Mouse (Mus musculus) cerebellum, adult 2 months (tissue): ENCODE measurements around the gene Vangl1. TPM values are rescaled to one million over a fixed set of nuclear protein-coding genes. Genes with fewer than 3 reads are reported as not detected.

Experiments used
- DNase-seq, 2 experiments: peaks; one replicate each; pipeline ENCODE4 v3.0.0; 2021
- H3K27ac ChIP-seq: fragments of 200-500 bp; 2 replicates; pipeline ENCODE4 v1.5.1; 2012; ENCODE audit warnings: low read length, control low read depth, inconsistent platforms; ENCODE audit not compliant: insufficient read depth
- H3K27me3 ChIP-seq: fragments of 200-500 bp; 2 replicates; pipeline ENCODE4 v1.6.1; 2012; ENCODE audit warnings: inconsistent platforms, mild to moderate bottlenecking, low read length, moderate library complexity; ENCODE audit not compliant: control insufficient read depth, insufficient read depth
- H3K4me1 ChIP-seq: fragments of 200-500 bp; 2 replicates; pipeline ENCODE4 v1.6.1; 2011; ENCODE audit warnings: low read length; ENCODE audit not compliant: control insufficient read depth, insufficient read depth
- H3K4me3 ChIP-seq: fragments of 200-500 bp; replicated peaks from 2 replicates; pipeline ENCODE3; 2011; ENCODE audit warnings: mild to moderate bottlenecking, low read depth, low read length, control low read depth; ENCODE audit not compliant: insufficient read depth
- CTCF ChIP-seq: fragments of 200-500 bp; IDR thresholded peaks from 2 replicates; pipeline ENCODE4 v1.5.1; 2011; ENCODE audit warnings: low read depth, mild to moderate bottlenecking, control low read depth, low read length, moderate library complexity, borderline replicate concordance; ENCODE audit not compliant: insufficient read depth
- POLR2A ChIP-seq: fragments of 200-500 bp; IDR thresholded peaks from 2 replicates; pipeline ENCODE4 v1.6.1; 2011; ENCODE audit warnings: low read length, control low read depth, borderline replicate concordance; ENCODE audit not compliant: insufficient read depth
- WGBS: fragments of 180-500 bp; shearing (Covaris S2); methylation state at CpG from one replicate; pipeline ENCODE4 v1.1.7; 2018; 5-methylcytosine and 5-hydroxymethylcytosine counted together
- polyA plus RNA-seq: library from polyadenylated mRNA; depleted of rRNA; stranded (reverse); fragments of >200 nt; gene quantifications from 2 replicates; pipeline ENCODE4 v1.2.3, GENCODE M21; 2012

The Vangl1 gene
- polyA plus RNA-seq, 1 experiment = 6.8 TPM

DNA sequence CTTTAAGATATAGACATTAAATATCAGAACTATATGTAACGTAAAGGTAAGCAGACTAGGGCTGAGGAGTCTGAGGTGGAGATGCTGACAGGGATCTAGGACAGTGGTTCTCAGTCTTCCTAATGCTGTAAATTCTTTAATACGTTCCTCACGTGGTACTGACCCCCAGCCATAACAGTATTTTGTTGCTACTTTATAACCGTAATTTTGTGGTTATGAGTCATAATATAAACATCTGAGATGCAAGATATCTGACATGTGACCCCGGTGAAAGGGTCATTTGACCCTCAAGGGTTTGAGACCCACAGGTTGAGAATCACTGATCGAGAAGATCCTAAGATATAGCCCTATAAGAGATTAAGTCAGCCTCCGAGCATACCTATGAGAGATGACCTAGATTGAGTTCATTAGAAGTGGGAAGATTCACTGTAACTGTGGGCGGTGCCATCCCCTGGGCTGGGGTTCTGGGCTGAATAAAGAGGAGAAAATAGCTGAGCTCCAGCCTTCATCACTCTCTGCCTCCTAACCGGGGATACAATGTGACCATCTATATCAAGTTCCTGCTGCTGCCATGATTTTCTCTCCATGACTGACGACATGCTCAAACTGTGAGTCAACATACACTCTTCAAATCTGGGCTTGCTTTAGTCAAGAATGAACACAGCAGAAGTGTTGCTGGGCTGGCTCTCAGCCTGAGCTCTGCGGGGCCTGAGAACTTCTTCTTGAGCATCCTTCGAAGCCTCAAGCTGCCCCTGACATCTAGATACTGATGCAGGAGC is 26.5 kb downstream of the Vangl1 start:
- 97% methylated on average over 12 of the region's 12 CpGs for WGBS

DNA sequence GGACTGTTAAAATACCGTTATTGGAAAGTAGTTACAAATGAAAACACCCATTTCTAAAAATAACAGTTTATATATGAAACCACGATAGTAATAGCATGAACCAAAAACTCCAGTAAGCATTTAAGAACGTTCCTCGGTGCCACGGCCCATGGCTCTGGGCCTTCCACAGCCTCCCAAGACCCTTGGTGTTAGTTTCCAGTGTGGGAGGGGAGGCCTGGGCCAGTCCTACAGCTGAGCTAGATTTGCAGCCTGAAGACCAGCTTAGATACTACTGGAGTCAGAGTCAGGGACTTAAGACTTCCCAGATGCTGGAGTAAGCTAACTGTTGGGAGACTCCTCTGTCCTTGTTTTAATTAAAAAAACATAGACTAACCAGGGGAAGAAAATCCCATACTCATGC is 28.4 kb downstream of the Vangl1 start:
- WGBS = 93% methylated on average over 5 of the region's 5 CpGs
- TF ChIP-seq POLR2A (no peak), CTCF (no peak)
- no peaks in the 10 kb centered on the region for H3K27me3 ChIP-seq
- DNase-seq = no peak
- H3K4me1 ChIP-seq = no peaks in the 10 kb centered on the region
- H3K4me3 ChIP-seq = no peak overlapping the region
- H3K27ac ChIP-seq = no peak overlapping the region

More for the DNA sequence above, 26.5 kb downstream of the Vangl1 start:
- no peak for TF ChIP-seq POLR2A
- no peak for TF ChIP-seq CTCF
- DNase-seq = no peak
- Histone ChIP-seq H3K27ac (no peak overlapping the region), H3K27me3 (no peaks in the 10 kb centered on the region), H3K4me3 (no peak overlapping the region), H3K4me1 (no peaks in the 10 kb centered on the region)

DNA sequence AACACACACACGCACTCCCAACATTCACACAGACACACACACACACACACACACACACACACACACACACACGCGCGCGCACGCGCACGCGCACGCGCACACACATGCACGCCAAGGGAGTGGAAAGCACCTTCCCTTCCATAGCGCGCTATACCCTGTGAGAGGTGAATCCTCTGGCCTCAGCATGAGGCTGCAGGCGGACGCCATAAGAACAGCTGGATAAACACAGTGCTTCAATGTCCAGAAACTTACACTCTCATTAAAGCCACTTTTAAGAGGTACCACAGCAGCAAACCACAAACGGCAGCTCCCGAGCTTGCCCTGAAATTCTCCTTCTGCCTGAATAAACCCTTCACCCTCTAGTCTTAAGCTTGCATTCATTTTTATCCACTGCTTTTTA is 28.8 kb downstream of the Vangl1 start:
- WGBS = 97% methylated on average over 18 of the region's 18 CpGs
- H3K27ac ChIP-seq = no peak overlapping the region
- TF ChIP-seq CTCF (no peak), POLR2A (no peak)

DNA sequence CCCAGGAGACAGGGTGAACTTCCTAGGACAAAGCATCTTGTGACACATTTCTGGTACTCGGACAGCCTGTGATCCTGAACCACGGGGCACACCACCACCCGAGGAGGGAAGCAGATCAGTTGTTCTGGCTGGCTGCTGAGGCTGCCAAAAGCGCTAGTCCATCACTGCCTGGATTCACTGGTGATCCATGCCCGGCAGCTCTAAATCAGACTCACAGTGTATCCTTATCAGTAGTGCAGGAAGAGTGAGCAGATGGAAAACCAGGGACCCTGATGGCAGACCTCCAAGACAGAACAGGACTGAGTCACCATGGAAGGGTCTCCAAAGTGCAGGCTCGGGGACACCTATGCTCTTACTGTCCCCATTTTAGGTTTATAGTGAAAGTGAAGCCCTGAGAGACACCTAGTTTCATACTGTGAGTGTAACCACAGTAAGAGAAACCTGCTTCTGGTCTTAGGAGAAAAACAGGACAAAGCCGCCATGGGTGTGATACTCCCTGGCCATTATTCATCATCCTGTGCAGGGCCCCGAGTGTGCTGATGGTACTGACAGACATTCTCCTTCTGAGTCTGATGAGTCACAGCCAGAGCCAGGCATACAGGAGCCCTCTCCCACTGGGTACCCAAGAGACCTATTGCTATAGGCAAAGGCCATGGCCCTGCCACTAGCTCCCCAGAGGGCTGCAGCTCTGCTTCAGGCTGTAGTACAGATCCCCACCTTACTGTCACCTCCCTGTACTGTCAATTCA is 30.2 kb downstream of the Vangl1 start:
- Histone ChIP-seq H3K27ac (no peak overlapping the region), H3K4me1 (peaks cover 6% of the 10 kb centered on the region; the same call in 1 of the 2 replicates), H3K27me3 (no peaks in the 10 kb centered on the region), H3K4me3 (no peak overlapping the region)
- no peak for TF ChIP-seq CTCF
- TF ChIP-seq POLR2A = no peak
- WGBS = 53% methylated on average over 8 of the region's 8 CpGs
- no peak for DNase-seq

More for the DNA sequence above, 28.8 kb downstream of the Vangl1 start:
- no peak overlapping the region for H3K4me3 ChIP-seq
- H3K4me1 ChIP-seq = no peaks in the 10 kb centered on the region
- DNase-seq = no peak
- no peaks in the 10 kb centered on the region for H3K27me3 ChIP-seq

DNA sequence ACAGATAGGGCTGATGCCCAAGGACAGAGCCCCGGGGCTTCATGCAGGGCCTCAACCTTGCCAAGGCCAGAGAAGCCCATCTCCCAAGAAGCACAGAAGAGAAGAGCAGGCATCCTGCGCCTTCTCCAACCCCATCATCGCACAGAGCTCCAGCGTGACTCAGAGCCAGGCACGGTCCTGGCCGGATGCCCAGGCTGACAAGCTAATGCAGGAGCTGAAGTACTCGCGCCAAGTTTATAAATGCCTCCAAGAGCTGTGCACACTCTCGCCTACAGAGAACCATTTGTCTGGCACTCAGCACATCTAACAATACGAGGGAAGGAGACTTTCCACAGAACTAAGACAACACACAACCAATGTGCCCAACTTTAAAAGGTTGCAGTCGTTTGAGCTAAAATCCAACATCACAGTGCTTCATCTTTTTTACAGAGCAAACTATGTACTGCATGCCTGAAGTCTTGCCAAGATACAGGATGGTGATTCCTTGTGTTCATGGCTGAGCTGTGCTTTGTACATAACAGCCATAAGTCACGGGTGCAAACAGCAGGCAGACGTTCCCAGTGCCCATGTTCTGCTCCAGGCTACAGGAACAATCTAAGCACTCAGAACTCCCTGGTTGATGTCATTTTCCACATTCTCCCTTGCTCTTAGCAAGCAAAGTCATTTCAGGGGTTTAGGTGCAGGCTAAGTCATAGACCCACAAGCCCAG is 35.1 kb downstream of the Vangl1 start:
- TF ChIP-seq POLR2A (no peak), CTCF (no peak)
- WGBS = under 1% methylated on average over 13 of the region's 13 CpGs
- peak; percentile 93 to 95 for DNase-seq
- H3K27me3 ChIP-seq = no peaks in the 10 kb centered on the region
- peaks cover 6% of the 10 kb centered on the region; the same call in 1 of the 2 replicates for H3K4me1 ChIP-seq
- no peak overlapping the region for H3K4me3 ChIP-seq
- no peak overlapping the region for H3K27ac ChIP-seq

DNA sequence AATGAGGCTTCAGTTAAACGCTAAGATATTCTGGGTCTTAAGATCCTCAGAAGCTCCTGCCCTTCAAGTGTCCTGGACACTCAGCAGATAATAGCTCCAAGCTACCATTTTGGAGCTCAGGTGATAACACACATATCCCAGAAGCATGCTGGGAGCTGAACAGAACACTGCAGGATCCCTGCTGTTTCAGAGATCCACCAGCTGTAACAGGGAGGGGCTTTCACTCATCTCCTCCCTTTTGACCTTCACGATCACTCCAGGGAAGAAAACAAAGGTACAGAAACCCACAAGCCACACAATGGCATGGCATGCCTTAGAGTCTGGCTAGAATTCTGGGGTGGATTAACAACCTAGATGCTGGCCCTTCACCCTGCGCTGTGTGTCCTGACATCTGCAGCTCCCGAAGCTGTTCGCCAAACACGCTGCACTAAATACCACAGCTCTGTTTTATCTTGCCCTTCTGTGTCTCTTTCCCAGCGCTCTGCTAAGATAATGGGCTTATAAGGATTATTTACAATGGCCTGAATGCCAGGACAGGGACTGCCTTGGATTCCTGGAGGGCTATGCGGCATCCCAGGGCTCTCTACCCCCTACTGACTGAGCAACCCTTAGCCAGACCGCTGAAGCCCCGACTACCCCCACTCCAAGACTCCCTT is 36.8 kb downstream of the Vangl1 start:
- 63% methylated on average over 10 of the region's 10 CpGs for WGBS

DNA sequence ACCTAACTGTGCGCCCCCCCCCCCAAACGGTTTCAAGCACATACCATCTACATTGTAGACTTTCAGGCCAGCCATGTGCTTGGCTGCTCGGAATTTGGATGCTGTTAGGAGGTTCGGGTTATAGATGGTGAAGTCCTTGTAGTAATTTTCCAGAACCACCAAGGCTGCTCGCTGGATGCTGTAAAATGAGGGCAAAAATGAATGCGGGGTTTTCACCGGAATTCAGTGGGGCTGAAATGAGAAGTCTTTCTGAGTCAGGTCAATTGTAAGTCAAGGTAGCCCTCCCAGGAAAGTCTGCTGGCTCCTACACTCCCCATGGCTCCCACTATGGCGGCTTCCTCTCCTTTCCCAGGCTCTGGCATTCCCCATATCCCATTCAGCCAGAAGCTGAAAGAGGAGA is 37.7 kb downstream of the Vangl1 start:
- no peak for TF ChIP-seq CTCF
- no peak for TF ChIP-seq POLR2A
- no peak overlapping the region for H3K4me3 ChIP-seq
- peaks cover 6% of the 10 kb centered on the region; the same call in 1 of the 2 replicates for H3K4me1 ChIP-seq
- H3K27ac ChIP-seq = no peak overlapping the region
- H3K27me3 ChIP-seq = no peaks in the 10 kb centered on the region
- no peak for DNase-seq
- 93% methylated on average over 8 of the region's 8 CpGs for WGBS

More for the DNA sequence above, 36.8 kb downstream of the Vangl1 start:
- H3K4me3 ChIP-seq = no peak overlapping the region
- TF ChIP-seq CTCF = no peak
- TF ChIP-seq POLR2A = no peak
- DNase-seq = no peak
- H3K27ac ChIP-seq = no peak overlapping the region
- H3K4me1 ChIP-seq = peaks cover 6% of the 10 kb centered on the region; the same call in 1 of the 2 replicates
- no peaks in the 10 kb centered on the region for H3K27me3 ChIP-seq
